Mouse (Mus musculus): ENCODE measurements at regions not wholly inside any gene's neighbourhood (a gene's known extent, or its start where the extent isn't known, plus 50 kb on each side); places are given as distances from the start of the nearest gene placed in this dataset.

- TF ChIP-seq POLR2A (IDR thresholded peaks at IDR 0.05; ENCODE audit: borderline replicate concordance, extremely low read depth, insufficient read depth, insufficient read length, poor library complexity, severe bottlenecking): no peak
- TF ChIP-seq CTCF (IDR thresholded peaks at IDR 0.05; ENCODE audit: borderline replicate concordance, extremely low read depth, insufficient read depth, insufficient read length): no peak
Observed at GRCm38 (mm10) chr5:99839661-99840060, 66.4 kb upstream of the Vamp9 start.
